Mouse (Mus musculus): ENCODE measurements around the gene Carmil1. TPM values are rescaled to one million over a fixed set of nuclear protein-coding genes. Genes with fewer than 3 reads are reported as not detected.

Carmil1 gene
- total RNA-seq, 4 experiments from 2014 or later, result 0.51 to 5.9 (median 0.98) TPM

Other genes with a start within 250 kb of the Carmil1 start
- 1 to 10 TPM; 1.1 to 2.2 (median 1.2) TPM for gene Cmah, start 46.6 kb upstream of the Carmil1 start, total RNA-seq (2022)

All from gastrocnemius, adult 8-10 months (tissue).